Mouse (Mus musculus): ENCODE results near the gene Dsp.

DNA sequence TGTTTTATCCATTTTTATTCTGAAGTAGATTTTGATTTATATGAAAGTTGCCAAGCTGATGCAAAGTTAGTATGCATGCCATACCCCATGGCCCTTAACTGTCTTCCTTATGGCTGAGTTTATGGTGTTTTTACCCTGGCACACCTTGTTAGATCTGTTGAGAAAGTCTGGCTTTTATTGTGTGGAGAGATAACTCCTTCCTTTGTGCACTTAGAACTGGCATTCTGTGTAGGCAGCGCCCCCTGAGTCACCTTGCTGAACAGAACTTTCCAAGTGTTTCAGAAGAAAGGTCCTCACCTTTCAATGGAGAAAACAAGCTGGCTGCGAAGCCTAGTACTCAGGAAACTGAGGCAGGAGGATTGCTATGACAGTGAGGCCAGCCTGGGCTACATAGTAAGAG, 10.9 kb downstream of the Dsp start:
- no peak for TF ChIP-seq HCFC1 (IDR thresholded peaks at IDR 0.05; ENCODE audit: borderline replicate concordance, insufficient read depth, low read length)
- TF ChIP-seq ZNF384 (IDR thresholded peaks at IDR 0.05; ENCODE audit: low read depth, low read length), result no peak
- TF ChIP-seq ZC3H11A (IDR thresholded peaks at IDR 0.05; ENCODE audit: borderline replicate concordance, low read depth, low read length), result no peak
- no peak for TF ChIP-seq CHD2 (IDR thresholded peaks at IDR 0.05; ENCODE audit: low read depth, low read length)
- no peak for TF ChIP-seq MAFK (IDR thresholded peaks at IDR 0.05; ENCODE audit: insufficient read depth, low read depth, low read length)
